In genomic region chr11:78668647-78669046, GRCm38 (mm10) we compare ENCODE assay signal across 13 mouse cellular contexts.
"Had no signal": no experiment of that assay in that cellular context is flagged by ENCODE, and none has a peak within 500 bp of the region (broad histone marks: within the 10 kb centered on the region; RNA-seq: fewer than 3 reads in every experiment).

No protein-coding gene starts in this region.

- ATAC-seq: midbrain, embryonic 13.5 days had no signal

- H3K9me3 ChIP-seq: limb, embryonic 10.5 days; liver, embryonic 15.5 days; midbrain, embryonic 13.5 days; neural tube, embryonic 15.5 days had no signal

- H3K27ac ChIP-seq: limb, embryonic 10.5 days; liver, embryonic 15.5 days; macrophage; midbrain, embryonic 13.5 days; neural tube, embryonic 15.5 days; stomach, postnatal 0 days had no signal

- H3K27me3 ChIP-seq: liver, embryonic 15.5 days; midbrain, embryonic 13.5 days; neural tube, embryonic 15.5 days had no signal

- H3K36me3 ChIP-seq: limb, embryonic 10.5 days; liver, embryonic 15.5 days; midbrain, embryonic 13.5 days; neural tube, embryonic 15.5 days had no signal

- DNase-seq: kidney, postnatal 10 days; kidney, postnatal 4 days; lung, embryonic 14.5 days; lung, postnatal 10 days; thymus, postnatal 4 days had no signal

- H3K4me2 ChIP-seq: liver, embryonic 11.5 days; liver, embryonic 15.5 days; lung, embryonic 14.5 days; midbrain, embryonic 13.5 days; neural tube, embryonic 15.5 days had no signal

- H3K4me1 ChIP-seq: limb, embryonic 10.5 days had no signal

- H3K4me3 ChIP-seq: limb, embryonic 10.5 days; liver, embryonic 15.5 days; midbrain, embryonic 13.5 days; myocyte; neural tube, embryonic 15.5 days had no signal

- H3K9ac ChIP-seq: liver, embryonic 15.5 days; lung, embryonic 14.5 days; midbrain, embryonic 13.5 days; neural tube, embryonic 15.5 days had no signal
